In the genomic region with DNA sequence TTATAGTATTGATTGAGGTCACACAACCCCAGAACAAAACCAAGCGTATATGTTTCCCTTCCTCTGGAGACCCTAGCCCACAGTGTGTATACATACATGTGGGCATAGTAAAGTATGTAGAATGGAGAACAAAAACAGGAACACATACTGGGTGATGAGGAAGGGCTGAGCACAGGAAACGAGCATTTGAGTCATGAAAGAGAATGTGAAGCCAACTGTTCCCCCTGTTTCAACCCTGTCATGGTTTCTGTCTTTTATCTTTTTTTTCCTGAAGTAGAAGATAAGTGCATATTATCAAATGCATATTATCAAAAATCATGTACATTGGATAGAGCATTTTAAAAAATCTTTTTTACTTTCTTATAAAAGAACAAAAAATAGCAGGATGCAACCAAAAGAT, we compare ENCODE assay signal across 21 mouse cellular contexts. TPM values are rescaled to one million over a fixed set of nuclear protein-coding genes. Genes with fewer than 3 reads are reported as not detected.
DNase-seq lines count a peak whose midpoint lies in the region; TF ChIP-seq lines count a peak whose summit lies in the region.
"Had no signal": no experiment of that assay in that cellular context is flagged by ENCODE, and none has a peak within 500 bp of the region (broad histone marks: within the 10 kb centered on the region; RNA-seq: fewer than 3 reads in every experiment).

No protein-coding gene starts in this region.

- peaks cover 17% of the 10 kb centered on the region for H3K4me1 ChIP-seq in bone marrow macrophage, adult 2 months (ENCODE audit: control insufficient read depth, insufficient read depth, low read length)
- peaks cover 7% of the 10 kb centered on the region for H3K4me1 ChIP-seq in thymus, adult 2 months (replicated peaks; ENCODE audit: control insufficient read depth, insufficient read depth, low read length)
- H3K4me1 ChIP-seq: embryonic facial prominence, embryonic 10.5 days; forebrain, embryonic 13.5 days had no signal

- peak overlapping the region; percentile 7 for H3K27ac ChIP-seq in bone marrow macrophage, adult 2 months (ENCODE audit: insufficient read depth, low read depth, low read length)
- H3K27ac ChIP-seq in macrophage = peak overlapping the region; percentile 39
- H3K27ac ChIP-seq in thymus, adult 2 months (ENCODE audit: control insufficient read depth, insufficient read depth, low read length) = no peak overlapping the region
- H3K27ac ChIP-seq: embryonic facial prominence, embryonic 10.5 days; forebrain, embryonic 13.5 days; heart, adult 2 months; heart, embryonic 15.5 days; hindbrain, embryonic 15.5 days had no signal

- no peak for TF ChIP-seq POLR2A in bone marrow macrophage, adult 2 months (IDR thresholded peaks at IDR 0.05; ENCODE audit: borderline replicate concordance, low read depth, low read length)
- TF ChIP-seq POLR2A in thymus, adult 2 months (IDR thresholded peaks at IDR 0.05; ENCODE audit: control insufficient read depth, extremely low read depth, insufficient read depth, low read length, poor library complexity) = no peak

- no peak overlapping the region for H3K4me3 ChIP-seq in bone marrow macrophage, adult 2 months (ENCODE audit: insufficient read depth, low read length)
- H3K4me3 ChIP-seq in macrophage (ENCODE audit: inconsistent target) = no peak overlapping the region
- no peak overlapping the region for H3K4me3 ChIP-seq in thymus, adult 2 months (ENCODE audit: control insufficient read depth, insufficient read depth, low read length)
- H3K4me3 ChIP-seq: embryonic facial prominence, embryonic 10.5 days; forebrain, embryonic 13.5 days; heart, adult 2 months; heart, embryonic 15.5 days; hindbrain, embryonic 15.5 days had no signal

- DNase-seq in 416B (ENCODE audit: low read depth) (peak; percentile 42), MN1 (ENCODE audit: low spot score) (no peak)
- DNase-seq in splenic B cell, adult 2 months (ENCODE audit: low read depth, low spot score) = peak; percentile 40
- DNase-seq in thymus, adult 2 months = no peak
- DNase-seq in T-cell, adult 2 months (ENCODE audit: low spot score) = no peak
- DNase-seq: adrenal gland, adult 2 months; adrenal gland, postnatal 36 days; cerebellum, adult 11-12 months; cerebellum, adult 9-10 months; cerebellum, postnatal 36 days; forebrain, postnatal 0 days; gastrocnemius, postnatal 25 days; heart, adult 2 months; heart, postnatal 14 days had no signal

- WGBS in macrophage (ENCODE audit: missing documents) = 39% methylated on average over 2 of the region's 2 CpGs
- 45% methylated on average over 2 of the region's 2 CpGs for WGBS in thymus, adult 2 months

- peaks cover 26% of the 10 kb centered on the region; the same call in 1 of the 2 replicates for H3K79me2 ChIP-seq in macrophage (ENCODE audit: inconsistent target)

- no peaks in the 10 kb centered on the region for H3K27me3 ChIP-seq in splenic B cell, adult 2 months (ENCODE audit: control insufficient read depth, insufficient read depth, low read length, poor library complexity, severe bottlenecking)
- no peaks in the 10 kb centered on the region for H3K27me3 ChIP-seq in thymus, adult 2 months (ENCODE audit: control insufficient read depth, insufficient read depth, low read length)
- H3K27me3 ChIP-seq: forebrain, embryonic 13.5 days; heart, embryonic 15.5 days; hindbrain, embryonic 15.5 days; Patski had no signal

- TF ChIP-seq CTCF in bone marrow macrophage, adult 2 months (IDR thresholded peaks at IDR 0.05; ENCODE audit: low read depth, low read length) = no peak
- no peak for TF ChIP-seq CTCF in thymus, adult 2 months (IDR thresholded peaks at IDR 0.05; ENCODE audit: borderline replicate concordance, control insufficient read depth, extremely low read depth, insufficient read depth, low read length, poor library complexity)

- no peaks in the 10 kb centered on the region for H3K36me3 ChIP-seq in macrophage (ENCODE audit: inconsistent target)
- no peaks in the 10 kb centered on the region for H3K36me3 ChIP-seq in splenic B cell, adult 2 months (ENCODE audit: control insufficient read depth, insufficient read depth, low read length, poor library complexity, severe bottlenecking)
- H3K36me3 ChIP-seq in thymus, adult 2 months (ENCODE audit: control insufficient read depth, insufficient read depth, low read length) = no peaks in the 10 kb centered on the region
- H3K36me3 ChIP-seq: hindbrain, embryonic 15.5 days had no signal

RNA-seq across cellular contexts. Expression of a gene that starts 12.6 kb away (rescaled TPM):
- 23.7 and 24.2 TPM in 2 replicates for polyA plus RNA-seq in bone marrow macrophage, adult 2 months (2012; ENCODE audit: insufficient read depth, insufficient read length, missing spikeins)
- 10 to 100 TPM; 10.1 to 32.2 (median 24.0) TPM for total RNA-seq in macrophage (2018; cell fraction: chromatin; rRNA removed)
- 10 to 100 TPM; 12.7 to 27.0 (median 18.4) TPM for total RNA-seq in macrophage (2018; cell fraction: cytosol; rRNA removed)
- 10 to 100 TPM; 20.8 to 53.7 (median 31.5) TPM for total RNA-seq in macrophage (2018; cell fraction: nucleus; rRNA removed)
- polyA plus RNA-seq in macrophage (2018) = 15.2 to 18.2 TPM (median 17.6 TPM) in 3 replicates
- polyA plus RNA-seq in thymus, adult 2 months (2012; rRNA removed) = 4.0 and 4.4 TPM in 2 replicates

RNA-seq across cellular contexts. Expression of a gene that starts 49.1 kb away (rescaled TPM):
- polyA plus RNA-seq in bone marrow macrophage, adult 2 months (2012; ENCODE audit: insufficient read depth, insufficient read length, missing spikeins) = 23.5 and 23.6 TPM in 2 replicates
- total RNA-seq in macrophage (2018; cell fraction: chromatin; rRNA removed) = 1 to 10 TPM in 24 of 26 experiments, under 1 TPM in 2; 0.61 to 6.8 (median 2.9) TPM
- total RNA-seq in macrophage (2018; cell fraction: cytosol; rRNA removed) = 10 to 100 TPM in 24 of 26 experiments, 1 to 10 TPM in 2; 9.2 to 17.7 (median 13.3) TPM
- total RNA-seq in macrophage (2018; cell fraction: nucleus; rRNA removed) = 10 to 100 TPM in 4 of 26 experiments, 1 to 10 TPM in 22; 2.8 to 14.7 (median 5.6) TPM
- polyA plus RNA-seq in macrophage (2018) = 16.5 to 24.6 TPM (median 17.8 TPM) in 3 replicates
- polyA plus RNA-seq in thymus, adult 2 months (2012; rRNA removed) = 18.4 and 21.0 TPM in 2 replicates

Comparison
In these comparisons a context has a peak if more than half of its experiments do, and no peak if none do; other contexts are left out.
1. DNase-seq: peak in 416B (single experiment) and splenic B cell, adult 2 months (single experiment); none in MN1 (single experiment), thymus, adult 2 months (single experiment) and T-cell, adult 2 months (single experiment).